Mouse (Mus musculus) bone marrow, adult 2 months (tissue): ENCODE measurements at regions not wholly inside any gene's neighbourhood (a gene's known extent, or its start where the extent isn't known, plus 50 kb on each side); places are given as distances from the start of the nearest gene placed in this dataset.

Experiments used
- H3K27ac ChIP-seq: fragments of 200-500 bp; 2 replicates; pipeline ENCODE4 v1.5.1; 2012; ENCODE audit warnings: low read depth, mild to moderate bottlenecking, control low read depth, inconsistent platforms, low read length; ENCODE audit not compliant: control insufficient read depth, poor library complexity, insufficient read depth
- H3K4me1 ChIP-seq: fragments of 200-500 bp; 2 replicates; pipeline ENCODE4 v1.6.1; 2011; ENCODE audit warnings: low read length; ENCODE audit not compliant: control insufficient read depth, insufficient read depth
- H3K4me3 ChIP-seq: fragments of 200-500 bp; replicated peaks from 2 replicates; pipeline ENCODE3; 2011; ENCODE audit warnings: mild to moderate bottlenecking, low read depth, low read length, control low read depth; ENCODE audit not compliant: control insufficient read depth
- CTCF ChIP-seq: fragments of 200-500 bp; IDR thresholded peaks from 2 replicates; pipeline ENCODE4 v1.5.1; 2011; ENCODE audit warnings: low read length, control low read depth; ENCODE audit not compliant: control insufficient read depth, insufficient read depth
- POLR2A ChIP-seq: fragments of 200-500 bp; IDR thresholded peaks from 2 replicates; pipeline ENCODE4 v1.6.1; 2011; ENCODE audit warnings: low read depth, mild to moderate bottlenecking, control low read depth, low read length, borderline replicate concordance; ENCODE audit not compliant: control insufficient read depth
- WGBS: fragments of 180-500 bp; shearing (Covaris S2); methylation state at CpG from one replicate; pipeline ENCODE4 v1.1.7; 2018; 5-methylcytosine and 5-hydroxymethylcytosine counted together

GRCm38 (mm10) chr17:4813232-4813631 lies 180.9 kb upstream of the Arid1b start:
- no peak for TF ChIP-seq POLR2A
- TF ChIP-seq CTCF, result no peak
- Histone ChIP-seq H3K4me1 (no peaks in the 10 kb centered on the region), H3K27ac (no peak overlapping the region), H3K4me3 (no peak overlapping the region)
- 88% methylated on average over 3 of the region's 3 CpGs for WGBS

- Histone ChIP-seq H3K27ac (no peak overlapping the region), H3K4me3 (no peak overlapping the region), H3K4me1 (no peaks in the 10 kb centered on the region)
- WGBS, result 75% methylated on average over 6 of the region's 6 CpGs
- TF ChIP-seq CTCF (no peak), POLR2A (no peak)
These were observed 180.5 kb upstream of the Arid1b start for GRCm38 (mm10) chr17:4813666-4814065.

- Histone ChIP-seq H3K27ac (no peak overlapping the region), H3K4me1 (no peaks in the 10 kb centered on the region), H3K4me3 (no peak overlapping the region)
- 77% methylated on average over 8 of the region's 8 CpGs for WGBS
- no peak for TF ChIP-seq CTCF
- no peak for TF ChIP-seq POLR2A
These were observed 168.8 kb upstream of the Arid1b start for GRCm38 (mm10) chr17:4825221-4825895.

- no peak for TF ChIP-seq POLR2A
- TF ChIP-seq CTCF, result no peak
- WGBS, result 72% methylated on average over 7 of the region's 7 CpGs
- H3K4me1 ChIP-seq, result no peaks in the 10 kb centered on the region
- H3K27ac ChIP-seq, result no peak overlapping the region
- no peak overlapping the region for H3K4me3 ChIP-seq
These were observed 160.1 kb upstream of the Arid1b start for GRCm38 (mm10) chr17:4834065-4834464.

GRCm38 (mm10) chr17:4834571-4834970 lies 159.6 kb upstream of the Arid1b start:
- WGBS, result 84% methylated on average over 7 of the region's 7 CpGs
- H3K27ac ChIP-seq, result no peak overlapping the region
- no peaks in the 10 kb centered on the region for H3K4me1 ChIP-seq
- H3K4me3 ChIP-seq, result no peak overlapping the region
- no peak for TF ChIP-seq CTCF
- TF ChIP-seq POLR2A, result no peak

GRCm38 (mm10) chr17:4835065-4835705 lies 158.9 kb upstream of the Arid1b start:
- TF ChIP-seq CTCF (no peak), POLR2A (no peak)
- H3K27ac ChIP-seq, result no peak overlapping the region
- WGBS, result 76% methylated on average over 8 of the region's 8 CpGs
- H3K4me1 ChIP-seq, result no peaks in the 10 kb centered on the region
- no peak overlapping the region for H3K4me3 ChIP-seq

GRCm38 (mm10) chr17:4840123-4840522 lies 154.0 kb upstream of the Arid1b start:
- TF ChIP-seq CTCF, result no peak
- no peak for TF ChIP-seq POLR2A
- 43% methylated on average over 3 of the region's 3 CpGs for WGBS
- Histone ChIP-seq H3K27ac (no peak overlapping the region), H3K4me3 (no peak overlapping the region), H3K4me1 (no peaks in the 10 kb centered on the region)

- Histone ChIP-seq H3K27ac (no peak overlapping the region), H3K4me1 (no peaks in the 10 kb centered on the region; the same call in 1 of the 2 replicates), H3K4me3 (no peak overlapping the region)
- TF ChIP-seq CTCF, result no peak
- WGBS, result 71% methylated on average over 3 of the region's 3 CpGs
These were observed 135.8 kb upstream of the Arid1b start for GRCm38 (mm10) chr17:4858304-4858703.

GRCm38 (mm10) chr17:4864901-4865300 lies 129.2 kb upstream of the Arid1b start:
- H3K4me1 ChIP-seq, result no peaks in the 10 kb centered on the region
- H3K4me3 ChIP-seq, result no peak overlapping the region
- 78% methylated on average over 10 of the region's 10 CpGs for WGBS
- TF ChIP-seq POLR2A (no peak), CTCF (no peak)
- no peak overlapping the region for H3K27ac ChIP-seq
